Mouse (Mus musculus) forebrain, embryonic 12.5 days (tissue): Measurements from ENCODE around the gene Araf. TPM values are rescaled to one million over a fixed set of nuclear protein-coding genes. Genes with fewer than 3 reads are reported as not detected.

ENCODE experiments used
- microRNA-seq: library from miRNA; unstranded; fragments of <30 nt; microRNA quantifications from one replicate; pipeline ENCODE4, GENCODE M21; 2017
- polyA plus RNA-seq: library from polyadenylated mRNA; unstranded; fragments of >200 nt; fragmentation: Nextera tagmentation; extraction: Ambion mirVana; gene quantifications from 2 replicates; pipeline ENCODE4 v1.2.1, GENCODE M21; 2016

The Araf gene
- polyA plus RNA-seq, 1 experiment from 2014 or later, result 133 TPM

Small RNAs within 50 kb of the gene (microRNA-seq; reads per million reads assigned to microRNA genes)
- gene Gm24824 (not detected), gene Mir5617 (not detected)

Other genes with a start within 250 kb of the Araf start
- gene Rgn, start 248.0 kb upstream of the Araf start, polyA plus RNA-seq, result 0.19 and 0.53 TPM in 2 replicates
- gene Rbm10, start 180.3 kb upstream of the Araf start, polyA plus RNA-seq, result 84.9 and 89.2 TPM in 2 replicates
- gene Ndufb11, start 180.2 kb upstream of the Araf start, polyA plus RNA-seq, result 195 and 203 TPM in 2 replicates
- 336 and 380 TPM in 2 replicates for gene Uba1, start 139.5 kb upstream of the Araf start, polyA plus RNA-seq
- gene Cdk16, start 109.9 kb upstream of the Araf start, polyA plus RNA-seq, result 136 and 142 TPM in 2 replicates
- 72.8 and 77.7 TPM in 2 replicates for gene Usp11, start 93.9 kb upstream of the Araf start, polyA plus RNA-seq
- 3.3 and 4.2 TPM in 2 replicates for gene Timp1, start 72.4 kb downstream of the Araf start, polyA plus RNA-seq
- gene Syn1, start 123.2 kb downstream of the Araf start, polyA plus RNA-seq, result 15.4 and 17.8 TPM in 2 replicates
- 4.2 and 6.0 TPM in 2 replicates for gene Cfp, start 133.7 kb downstream of the Araf start, polyA plus RNA-seq
- 20.2 and 20.4 TPM in 2 replicates for gene Elk1, start 152.8 kb downstream of the Araf start, polyA plus RNA-seq
- 56.5 and 59.3 TPM in 2 replicates for gene Uxt, start 164.2 kb downstream of the Araf start, polyA plus RNA-seq